Mouse (Mus musculus) heart, postnatal 36 days (tissue): ENCODE measurements at regions not wholly inside any gene's neighbourhood (a gene's known extent, or its start where the extent isn't known, plus 50 kb on each side); places are given as distances from the start of the nearest gene placed in this dataset.

Experiments
- DNase-seq, 2 experiments: peaks; one replicate each; pipeline ENCODE4 v3.0.0; 2021 to 2022
- intact Hi-C: fragments of 180-260 bp; cut with DNase I; formaldehyde crosslinking; loops from one replicate; pipeline ENCODE4 v1.15.1; 2025

DNA sequence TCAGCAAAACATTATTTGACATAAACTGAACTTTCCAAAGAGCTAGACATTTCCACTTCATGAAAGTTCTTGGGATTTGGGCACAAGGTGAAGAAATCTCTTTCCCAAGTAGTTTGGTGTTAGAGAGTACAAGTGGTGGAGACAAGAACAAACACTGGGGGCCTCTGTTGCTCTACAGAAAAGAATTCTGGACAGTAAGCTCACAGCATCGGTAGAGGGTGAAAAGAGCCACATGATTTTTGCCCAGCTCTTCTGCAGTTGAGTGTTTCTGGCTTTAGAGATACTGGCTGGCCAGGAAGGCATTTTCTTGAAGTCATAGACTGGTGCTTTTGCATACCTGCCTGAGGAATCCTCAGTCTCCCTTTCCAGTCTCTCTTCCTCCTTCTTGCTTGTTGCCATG, 127.8 kb downstream of the Stk31 start:
- DNase-seq, result no peak

DNA sequence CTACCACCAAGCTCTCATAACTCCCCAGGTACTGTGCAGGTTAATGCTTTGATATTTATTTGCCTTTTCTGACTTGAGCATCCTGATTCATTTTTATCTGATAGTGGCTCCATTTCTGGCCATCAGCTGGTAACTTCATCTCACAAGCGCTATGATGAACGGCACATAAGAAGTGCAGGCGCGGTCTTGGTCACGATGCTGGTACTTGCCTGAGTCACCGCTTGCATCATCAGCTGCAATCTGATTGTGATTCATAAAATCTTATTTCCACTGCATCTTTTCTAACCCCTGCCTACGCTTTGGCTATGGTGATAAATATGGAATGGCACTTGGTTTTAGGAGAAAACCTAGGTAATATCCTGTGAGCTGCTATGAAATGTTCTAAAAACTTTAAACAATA, 128.3 kb downstream of the Stk31 start:
- intact Hi-C loops, result loop anchor here (5.0 kb wide), 2 partner anchors 229 to 1014 kb away; no protein-coding TSS in a partner anchor
- no peak for DNase-seq

More for the DNA sequence above, 127.8 kb downstream of the Stk31 start:
- intact Hi-C loops, result loop anchor here (5.0 kb wide), 2 partner anchors 229 to 1014 kb away; no protein-coding TSS in a partner anchor

DNA sequence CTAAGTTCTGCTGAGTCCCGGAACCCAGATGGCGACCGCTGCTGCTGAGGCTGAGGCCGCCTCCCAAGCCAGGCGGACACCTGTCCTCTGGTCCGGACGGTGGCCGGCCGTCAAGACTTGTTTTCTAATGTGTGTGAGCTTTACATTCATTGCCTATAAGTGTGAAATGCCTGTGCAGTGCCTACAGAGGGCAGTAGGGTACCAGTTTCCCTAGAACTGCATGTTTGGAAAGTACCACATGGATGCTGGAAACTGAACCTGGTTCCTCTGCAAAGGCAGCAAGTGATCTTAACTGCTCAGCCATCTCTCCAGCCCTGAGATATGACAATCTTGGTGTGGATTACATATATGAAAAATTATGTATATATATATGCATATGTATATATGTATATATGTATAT, 138.6 kb downstream of the Stk31 start:
- intact Hi-C loops, result no loop called here
- no peak for DNase-seq

DNA sequence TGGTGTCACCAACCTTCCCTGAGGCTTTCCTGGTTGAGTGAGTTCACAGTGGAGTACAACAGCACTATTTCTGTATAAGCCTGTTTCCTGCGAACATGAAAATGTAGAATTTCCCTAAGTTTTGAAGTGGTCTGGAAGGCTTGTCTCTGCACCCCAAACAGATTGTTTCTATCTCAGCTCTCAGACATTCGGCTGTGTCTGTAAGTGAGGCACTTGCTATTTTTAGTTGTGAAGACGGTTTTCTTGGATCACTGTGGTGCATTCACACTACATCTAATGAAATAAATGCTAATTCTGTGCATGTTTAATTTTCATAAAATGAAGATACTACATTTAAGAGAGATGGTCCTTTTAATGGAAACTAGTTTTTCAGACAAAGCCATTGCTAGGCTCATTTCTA, 139.1 kb downstream of the Stk31 start:
- DNase-seq, result no peak
- intact Hi-C loops, result no loop called here

DNA sequence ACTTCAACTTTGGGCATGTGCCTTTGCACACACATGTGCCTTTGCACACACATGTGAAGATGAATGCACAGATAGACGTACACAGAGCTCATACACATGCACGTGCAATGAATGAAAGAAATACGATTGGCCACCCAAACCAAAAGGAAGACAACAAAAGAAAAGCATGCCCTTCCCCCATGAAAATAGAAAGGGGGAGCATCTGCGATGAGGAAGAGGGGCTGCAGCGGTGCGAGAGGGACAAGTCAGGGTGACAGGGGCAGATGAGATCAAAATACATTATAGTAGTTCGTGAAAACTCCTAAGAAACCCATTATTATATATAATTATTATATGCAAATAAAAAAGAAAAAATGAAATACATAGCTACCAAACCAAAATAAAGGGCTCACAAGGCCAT, 149.5 kb downstream of the Stk31 start:
- no peak for DNase-seq
- intact Hi-C loops, result no loop called here

DNA sequence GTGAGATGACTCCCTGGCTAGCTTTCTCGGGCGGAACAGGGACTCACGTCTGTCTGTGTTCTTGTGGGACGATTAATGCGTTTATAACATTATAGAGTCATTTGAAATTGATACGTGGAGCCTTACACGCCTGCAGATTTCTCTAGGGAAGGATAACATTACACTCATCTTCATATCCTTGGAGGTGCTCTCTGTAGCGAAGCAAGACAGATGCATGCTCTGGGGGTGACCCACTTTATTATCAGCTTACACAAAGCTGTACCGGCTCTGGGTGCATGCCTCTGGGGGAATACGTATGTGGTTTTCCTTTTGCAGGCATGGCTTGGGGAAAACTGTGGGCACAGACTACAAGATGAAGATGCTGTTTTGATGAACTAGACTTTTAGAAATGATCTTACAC, 159.7 kb downstream of the Stk31 start:
- intact Hi-C loops, result no loop called here
- no peak for DNase-seq

DNA sequence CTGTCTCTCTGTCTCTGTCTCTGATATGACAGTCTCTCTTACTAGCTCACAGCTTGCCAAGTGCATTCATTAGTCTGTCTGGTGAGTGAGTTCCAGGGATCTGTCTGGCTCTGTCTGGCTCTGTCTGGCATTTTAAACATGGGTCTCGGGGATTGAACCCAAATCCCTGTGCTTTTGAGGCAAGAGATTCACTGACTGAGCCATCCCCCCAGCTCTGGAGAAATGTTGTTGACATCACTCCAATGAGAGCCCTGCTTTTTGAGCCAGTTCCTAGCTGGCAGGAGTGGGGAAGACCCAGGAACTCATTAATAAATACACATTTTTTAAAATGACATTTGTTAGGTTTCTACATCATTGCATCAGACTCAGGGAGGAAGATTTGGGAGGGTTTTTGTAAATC, 163.1 kb downstream of the Stk31 start:
- intact Hi-C loops, result no loop called here
- DNase-seq, result no peak

DNA sequence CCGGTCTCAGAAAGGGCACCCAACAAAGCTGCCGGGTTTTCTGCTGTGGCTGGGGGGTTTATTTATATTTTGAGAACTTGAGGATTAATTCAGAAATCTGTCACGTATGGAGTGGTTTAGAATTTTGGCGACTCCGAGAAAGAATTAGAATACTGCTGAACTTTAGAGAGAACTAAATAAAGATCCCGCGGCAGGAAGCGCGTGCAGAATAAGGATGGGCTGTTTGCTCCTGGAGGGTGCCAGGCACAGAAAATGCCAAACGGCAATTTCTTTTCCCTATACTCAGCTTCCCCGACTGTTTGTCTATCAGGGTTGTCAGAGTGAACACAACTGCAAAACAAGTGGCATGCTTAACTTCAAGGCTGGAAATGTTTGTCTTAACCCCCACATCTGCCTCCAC, 163.7 kb downstream of the Stk31 start:
- intact Hi-C loops, result no loop called here
- no peak for DNase-seq

DNA sequence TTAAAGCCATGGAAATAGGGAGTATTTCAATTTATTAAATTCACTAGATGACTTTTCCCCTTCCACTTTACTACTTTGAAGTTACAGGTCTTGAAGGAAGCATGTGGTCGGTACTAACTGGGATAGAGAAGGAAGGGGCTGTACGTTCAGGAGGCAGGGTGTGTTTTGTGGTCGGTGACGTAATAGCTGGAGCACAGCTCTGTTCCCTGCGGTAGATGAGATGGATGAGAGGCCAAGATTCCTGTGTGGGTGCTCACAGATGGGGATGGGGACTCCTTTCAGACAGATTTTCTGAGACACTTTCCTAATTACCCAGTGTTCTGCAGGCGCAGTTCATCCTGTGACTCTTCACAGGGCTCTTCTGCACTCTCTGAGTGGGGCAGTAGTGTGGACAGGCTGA, 182.9 kb downstream of the Stk31 start:
- DNase-seq, result no peak
- intact Hi-C loops, result no loop called here

DNA sequence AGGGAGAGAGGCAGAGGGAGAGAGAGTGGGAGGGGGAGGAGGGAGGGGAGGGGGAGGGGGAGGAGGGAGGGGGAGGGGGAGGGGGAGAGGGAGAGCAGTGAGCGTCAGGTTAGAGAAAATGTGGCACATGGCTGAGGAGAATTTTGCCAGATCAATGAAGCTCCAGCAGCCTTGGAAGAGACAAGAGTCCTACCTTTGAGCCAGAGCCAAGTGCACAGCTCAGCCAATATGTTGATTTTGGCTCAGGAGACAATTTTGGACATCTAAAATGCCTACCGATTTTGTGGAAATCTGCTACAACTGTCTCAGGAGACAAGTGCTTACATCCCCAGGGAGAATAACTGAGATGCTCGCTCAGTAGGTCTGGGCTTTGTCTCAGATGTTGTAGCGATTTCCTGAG, 184.3 kb downstream of the Stk31 start:
- intact Hi-C loops, result no loop called here
- DNase-seq, result no peak

DNA sequence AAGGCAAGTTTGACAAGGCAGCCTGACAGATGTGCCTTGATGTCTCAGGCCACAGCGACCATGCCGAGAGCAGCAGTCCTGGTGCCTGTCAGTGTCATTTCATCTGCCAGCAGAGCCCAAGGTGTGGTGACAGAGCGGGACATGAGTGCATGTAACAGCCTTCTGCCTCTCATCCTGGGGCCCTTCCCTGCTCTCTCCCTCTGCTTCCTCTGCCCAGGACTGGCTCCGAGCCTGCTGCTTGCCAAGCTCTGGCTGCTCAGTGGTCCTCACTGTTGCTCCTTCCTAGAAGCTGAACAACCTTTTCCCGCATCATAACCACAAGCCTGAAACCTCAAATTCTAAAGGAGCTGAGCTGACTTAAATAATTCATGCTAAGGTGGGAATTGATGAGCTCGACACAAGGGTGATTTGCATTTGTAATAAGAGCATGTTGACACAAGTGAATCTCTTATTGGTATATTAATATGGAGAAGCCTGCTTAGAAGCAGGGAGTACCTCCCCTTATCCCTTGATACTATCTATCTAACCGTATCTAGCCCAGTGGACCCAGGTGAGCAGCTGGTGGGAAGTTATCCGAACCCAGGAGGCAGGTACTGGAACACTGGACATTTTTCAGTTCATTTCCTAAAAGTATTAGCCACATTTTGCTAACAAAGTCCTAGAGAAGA, 186.8 kb downstream of the Stk31 start:
- DNase-seq, result no peak
- intact Hi-C loops, result no loop called here

DNA sequence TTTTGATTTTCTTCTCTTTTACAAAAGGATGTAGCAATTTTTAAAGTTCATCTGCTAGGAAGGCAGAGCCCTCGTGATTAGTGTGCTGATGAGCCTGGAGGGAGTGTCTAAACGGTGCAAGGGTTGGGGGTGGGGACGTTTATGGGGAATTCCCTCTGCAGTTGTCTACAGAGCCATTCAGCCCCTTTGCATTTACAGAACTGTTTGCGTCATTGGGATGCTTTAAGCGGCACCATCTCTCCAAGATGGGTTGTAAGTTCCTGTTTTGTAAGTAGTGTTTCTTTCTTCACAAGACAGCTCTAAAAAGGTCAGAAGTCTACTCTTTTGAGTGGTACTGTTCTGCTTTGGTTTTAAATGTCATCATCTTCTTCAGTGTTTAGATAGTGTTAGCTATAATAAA, 191.1 kb downstream of the Stk31 start:
- intact Hi-C loops, result no loop called here
- DNase-seq, result no peak

DNA sequence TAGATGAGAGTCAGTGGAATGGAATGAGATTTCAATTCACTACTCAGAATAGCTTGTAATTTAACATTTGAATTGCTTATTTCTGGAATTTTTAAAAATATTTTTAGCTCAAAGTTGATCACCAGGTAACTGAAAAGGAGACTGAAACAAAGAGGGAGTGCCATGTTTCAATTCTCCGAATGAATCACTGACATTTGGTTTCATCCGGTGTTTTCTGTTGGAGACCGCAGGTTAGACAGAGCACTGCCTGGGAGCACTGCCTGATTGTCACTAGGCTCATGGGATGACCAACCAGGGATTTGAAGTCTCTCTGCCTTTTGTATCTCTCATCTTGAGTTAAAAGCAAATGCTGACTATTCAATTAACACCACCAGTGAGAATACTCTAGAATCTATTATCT, 193.3 kb downstream of the Stk31 start:
- DNase-seq, result no peak
- intact Hi-C loops, result no loop called here

DNA sequence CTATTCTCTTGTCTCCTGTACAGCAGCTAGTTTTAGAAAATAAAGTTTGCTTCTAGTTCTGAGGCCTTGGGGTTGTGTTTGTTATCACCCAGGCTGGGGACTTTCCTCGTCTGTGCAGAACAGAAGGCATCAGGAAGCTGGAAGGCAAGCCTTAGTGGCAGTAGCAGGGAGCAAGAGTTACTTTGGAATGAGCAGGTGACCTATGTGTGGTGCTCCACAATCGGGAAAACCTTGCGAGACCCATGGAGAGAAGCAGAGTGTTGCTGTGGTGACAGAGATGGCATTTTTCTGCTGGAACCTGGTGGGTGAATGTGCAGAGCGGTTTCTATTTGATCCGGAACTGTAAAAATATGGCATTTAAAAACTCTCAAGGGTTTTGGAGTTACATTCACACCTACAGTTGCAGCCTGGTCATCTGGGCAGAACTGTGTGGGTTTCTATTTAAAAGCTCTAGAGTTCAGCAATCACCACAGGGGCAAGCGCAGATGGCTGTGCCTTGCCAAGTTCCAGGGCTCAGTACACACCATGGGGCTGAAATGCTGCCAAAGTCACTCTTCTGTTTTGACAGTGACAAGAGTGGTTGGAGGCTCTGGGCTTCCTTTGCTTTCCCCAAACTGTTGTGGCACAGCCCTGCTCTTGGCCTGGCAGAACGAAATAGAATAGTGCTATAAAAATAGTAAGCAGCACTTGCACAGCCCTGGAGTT, 195.7 kb downstream of the Stk31 start:
- DNase-seq, result peak; percentile 37 to 46
- intact Hi-C loops, result no loop called here

DNA sequence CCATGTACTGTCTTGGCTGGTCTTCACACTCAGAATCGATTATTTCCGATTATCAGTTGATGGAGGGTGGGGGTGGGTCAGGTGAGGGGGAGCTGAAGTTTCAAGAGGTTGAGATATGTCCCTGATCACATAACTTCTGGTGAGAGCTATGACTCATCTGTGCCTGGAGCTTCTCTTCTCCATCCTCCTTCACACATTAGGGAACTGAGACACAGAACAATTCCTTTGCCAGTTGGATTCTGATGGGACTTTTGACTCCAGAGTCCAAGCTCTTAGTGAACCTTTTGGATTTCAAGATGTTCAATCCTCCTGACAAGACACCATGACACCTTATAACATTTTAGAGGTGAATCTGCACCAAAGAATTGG, 196.2 kb downstream of the Stk31 start:
- intact Hi-C loops, result no loop called here

DNA sequence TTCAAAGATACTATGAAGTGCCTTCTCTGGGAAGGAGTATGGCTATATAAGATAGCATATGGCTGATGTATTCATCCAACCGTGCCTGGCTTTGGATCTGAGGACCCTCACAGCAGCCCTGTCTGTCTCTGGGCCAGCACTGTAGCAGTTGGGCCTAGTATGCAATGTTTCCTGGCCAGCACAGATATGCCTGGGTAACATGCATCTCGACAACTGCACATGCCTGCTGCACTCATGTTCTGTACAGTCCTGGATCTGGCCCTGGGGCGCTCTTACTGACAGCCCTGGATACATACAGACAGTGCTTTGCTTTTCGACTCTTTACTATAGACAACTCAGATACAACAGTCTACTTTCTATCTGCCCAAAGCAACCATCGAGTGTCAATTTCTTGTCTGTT, 197.3 kb downstream of the Stk31 start:
- no peak for DNase-seq
- intact Hi-C loops, result no loop called here

More for the DNA sequence above, 196.2 kb downstream of the Stk31 start:
- DNase-seq, result no peak

DNA sequence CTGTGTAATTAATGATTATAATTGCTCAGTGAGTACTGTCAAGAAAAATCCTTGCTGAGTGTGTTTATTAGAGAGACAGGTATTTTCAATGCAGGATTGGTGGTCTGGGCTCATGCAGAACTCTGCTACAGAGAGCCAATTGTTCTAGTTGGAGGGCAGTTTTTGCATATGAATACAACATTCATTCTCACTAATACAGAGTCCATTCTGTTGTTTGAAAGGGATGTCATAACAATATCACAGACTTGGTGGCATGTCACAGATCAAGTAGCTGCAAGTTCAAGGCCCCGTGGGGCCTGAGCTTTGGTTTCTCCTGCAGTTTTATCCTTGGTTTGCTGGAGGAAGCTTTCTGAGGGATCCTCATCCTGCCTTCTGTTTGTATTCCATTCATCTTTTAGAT, 207.8 kb downstream of the Stk31 start:
- DNase-seq, result no peak
- intact Hi-C loops, result no loop called here

DNA sequence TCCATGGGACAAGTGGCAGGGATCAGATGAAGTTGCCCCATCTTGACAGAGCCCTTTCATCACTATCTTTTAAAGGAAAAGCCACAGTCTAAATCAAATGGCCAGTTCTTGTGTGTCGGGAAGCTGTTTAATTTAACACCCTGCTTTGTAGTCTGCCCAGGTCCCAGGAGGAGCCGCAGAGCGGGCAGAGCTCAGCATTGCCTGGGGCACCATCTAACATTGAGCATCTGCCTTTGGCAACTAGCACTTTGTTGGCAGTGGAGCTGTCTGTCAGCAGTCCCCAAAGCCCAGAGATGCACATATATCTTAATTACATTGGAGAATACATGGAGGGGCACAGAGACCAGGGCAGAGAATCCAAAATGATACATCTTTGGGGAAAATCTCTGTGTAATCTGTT, 208.4 kb downstream of the Stk31 start:
- no peak for DNase-seq
- intact Hi-C loops, result no loop called here

DNA sequence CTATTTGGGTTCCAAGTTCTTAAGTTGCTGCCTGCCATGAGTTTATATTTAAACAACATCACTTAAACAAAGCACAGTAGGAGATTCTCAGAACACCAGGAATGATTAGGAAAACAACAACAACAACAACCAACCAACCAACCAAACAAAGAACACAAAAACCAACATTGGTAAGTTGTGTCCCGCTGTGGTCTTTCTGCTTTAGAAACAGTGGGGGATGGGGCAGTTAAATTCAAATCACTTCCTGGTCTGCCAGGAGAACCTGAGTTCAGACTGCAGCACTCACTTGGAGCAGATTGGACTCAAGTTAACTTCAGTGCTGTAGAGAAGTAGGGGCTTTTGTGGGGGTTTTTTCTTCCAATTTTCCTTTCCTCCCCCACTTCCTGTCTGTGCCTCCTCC, 210.6 kb downstream of the Stk31 start:
- intact Hi-C loops, result no loop called here

DNA sequence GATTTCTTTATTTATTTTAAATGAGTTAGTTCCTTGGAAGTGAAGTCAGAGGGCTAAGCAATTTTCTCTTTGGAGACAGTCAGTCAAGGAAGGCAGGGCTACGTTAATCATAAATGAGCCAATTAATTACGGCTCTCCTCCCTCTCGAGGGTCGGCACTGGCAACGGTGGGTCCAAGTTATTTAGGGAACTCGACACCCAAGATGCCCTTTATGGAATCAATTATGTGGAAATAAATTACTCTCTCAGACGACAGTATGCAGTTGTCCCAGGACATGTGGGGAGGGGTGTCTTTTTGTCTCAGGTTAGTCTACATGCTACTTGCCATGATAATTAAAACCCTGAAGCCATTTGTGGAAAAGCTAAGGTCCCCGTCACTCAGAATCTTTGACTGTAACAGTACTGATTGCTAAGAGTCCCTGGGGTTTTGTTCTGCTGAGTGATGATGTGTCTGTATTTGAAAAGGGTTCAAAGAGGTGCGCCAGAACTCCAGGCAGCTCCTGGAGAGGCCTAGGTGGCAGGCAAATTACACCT, 211.3 kb downstream of the Stk31 start:
- no peak for DNase-seq
- intact Hi-C loops, result no loop called here

More for the DNA sequence above, 210.6 kb downstream of the Stk31 start:
- DNase-seq, result no peak

DNA sequence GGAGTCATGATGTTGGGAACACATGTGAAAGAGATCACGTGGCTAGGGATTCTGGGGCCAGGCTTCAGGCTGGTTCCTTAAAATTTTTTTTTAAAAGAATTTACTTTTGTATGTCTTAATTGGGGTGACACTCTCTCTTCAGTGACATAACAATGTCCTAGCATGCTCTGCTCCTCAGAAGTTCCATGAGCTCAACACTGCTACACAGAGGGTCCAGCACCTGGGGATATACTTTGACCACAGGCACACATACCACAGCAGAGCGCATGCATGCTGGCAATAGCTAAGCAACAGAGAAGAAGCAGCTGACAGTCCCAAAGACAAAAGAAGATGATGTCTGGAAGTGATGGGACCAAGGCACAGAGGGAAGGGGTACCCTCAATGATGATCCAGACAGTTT, 198.4 kb upstream of the Npy start:
- DNase-seq, result no peak
- intact Hi-C loops, result no loop called here

DNA sequence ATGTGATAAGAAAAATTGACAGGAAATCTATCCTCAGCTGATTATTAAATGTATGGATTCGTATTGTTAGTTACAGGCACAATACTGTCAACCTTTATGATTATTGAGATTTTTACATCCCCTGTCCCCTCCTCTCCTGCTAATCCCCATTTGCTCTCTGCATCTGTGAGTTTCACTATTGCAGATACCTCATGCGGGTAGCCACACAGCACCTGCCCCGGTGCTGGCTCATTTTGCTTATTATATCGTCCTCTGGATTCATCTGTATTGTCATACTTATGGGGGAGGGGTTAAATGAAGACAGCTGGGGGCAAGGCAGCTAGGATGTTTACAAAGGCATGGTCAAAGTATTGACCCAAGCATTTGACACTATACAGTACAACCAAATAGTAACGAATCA, 197.9 kb upstream of the Npy start:
- intact Hi-C loops, result no loop called here
- no peak for DNase-seq
